Mouse (Mus musculus) lung, embryonic 16.5 days (tissue): Measurements from ENCODE around the gene Dut. TPM values are rescaled to one million over a fixed set of nuclear protein-coding genes. Genes with fewer than 3 reads are reported as not detected.

Source experiments
- ATAC-seq: fragments of 200-750 bp; cut with Nextera tagmentation; 2 replicates; pipeline ENCODE4 v1.8.0; 2017; ENCODE audit warnings: low read depth, mild to moderate bottlenecking, moderate library complexity
- H3K27ac ChIP-seq: fragments of 300-500 bp; sonication (generic); 2 replicates; pipeline ENCODE4 v1.5.1; 2014; ENCODE audit warnings: mild to moderate bottlenecking, control low read depth, low read length
- H3K27me3 ChIP-seq: fragments of 300-500 bp; sonication (generic); 2 replicates; pipeline ENCODE4 v1.6.1; 2014; ENCODE audit warnings: low read depth, low read length, mixed read lengths; ENCODE audit not compliant: control insufficient read depth, insufficient read depth
- H3K36me3 ChIP-seq: fragments of 300-500 bp; sonication (generic); 2 replicates; pipeline ENCODE4 v1.6.1; 2014; ENCODE audit warnings: low read length; ENCODE audit not compliant: control insufficient read depth, insufficient read depth
- H3K4me1 ChIP-seq: fragments of 300-500 bp; sonication (generic); replicated peaks from 2 replicates; pipeline ENCODE4 v1.6.1; 2014; ENCODE audit warnings: low read length, mixed read lengths; ENCODE audit not compliant: control insufficient read depth, insufficient read depth
- H3K4me2 ChIP-seq: fragments of 300-500 bp; sonication (generic); 2 replicates; pipeline ENCODE4 v1.6.1; 2014; ENCODE audit warnings: low read depth, low read length, control low read depth
- H3K4me3 ChIP-seq: fragments of 300-500 bp; sonication (generic); 2 replicates; pipeline ENCODE4 v1.5.1; 2014; ENCODE audit warnings: mild to moderate bottlenecking, low read length, control low read depth
- H3K9ac ChIP-seq: fragments of 300-500 bp; sonication (generic); 2 replicates; pipeline ENCODE4 v1.6.1; 2014; ENCODE audit warnings: low read length, control low read depth
- H3K9me3 ChIP-seq: fragments of 300-500 bp; sonication (generic); 2 replicates; pipeline ENCODE4 v1.6.1; 2016; ENCODE audit warnings: low read length; ENCODE audit not compliant: control insufficient read depth
- WGBS: fragments of 180-500 bp; shearing (Covaris S2); extraction: QIAGEN DNeasy Blood & Tissue Kit; methylation state at CpG from one replicate; pipeline ENCODE4 v1.1.7; 2014; 5-methylcytosine and 5-hydroxymethylcytosine counted together
- polyA plus RNA-seq: library from polyadenylated mRNA; unstranded; fragments of >200 nt; fragmentation: Nextera tagmentation; extraction: Ambion mirVana; gene quantifications from 2 replicates; pipeline ENCODE4 v1.2.1, GENCODE M21; 2015

Gene Dut
- polyA plus RNA-seq, result 148 and 152 TPM in 2 replicates

DNA sequence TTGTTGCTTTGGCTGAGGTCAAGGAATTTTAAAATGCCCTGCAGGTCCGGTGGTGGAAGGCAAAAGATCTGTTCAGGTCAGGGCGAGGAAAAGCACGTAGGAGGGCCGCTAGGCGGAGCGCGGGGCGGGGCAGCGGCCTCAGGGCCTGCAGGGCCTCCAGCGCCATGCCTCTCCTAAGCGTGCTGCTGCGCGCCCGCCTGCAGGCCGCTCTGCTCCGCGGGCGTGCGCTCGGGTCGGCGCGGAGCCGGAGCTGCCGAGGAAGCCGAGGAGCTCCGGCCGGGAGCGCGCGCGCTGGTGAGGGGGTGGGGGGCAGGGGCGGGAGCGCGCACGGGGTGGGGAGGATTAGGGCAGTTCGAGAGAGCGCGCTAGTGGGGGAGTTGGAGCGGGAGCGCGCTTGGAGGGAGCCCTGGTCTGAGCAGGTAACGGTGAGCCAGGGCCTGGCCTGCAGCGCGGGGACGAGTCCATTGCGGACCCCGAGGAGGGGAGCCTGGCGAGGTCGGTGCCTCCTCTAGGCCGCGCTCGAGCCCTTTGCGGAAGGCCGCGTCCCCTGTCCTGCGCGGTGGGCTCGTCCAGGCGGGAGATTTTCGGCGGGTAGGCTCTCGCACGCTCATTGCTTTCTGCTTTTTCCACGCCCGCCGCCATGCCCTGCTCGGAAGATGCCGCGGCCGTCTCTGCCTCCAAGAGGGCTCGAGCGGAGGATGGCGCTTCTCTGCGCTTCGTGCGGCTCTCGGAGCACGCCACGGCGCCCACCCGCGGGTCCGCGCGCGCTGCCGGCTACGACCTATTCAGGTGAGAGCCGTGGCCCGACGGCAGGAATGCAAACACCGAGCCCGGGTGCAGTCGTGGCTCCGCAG, at the start of gene Dut:
Dut (plus strand) TSS at position 83 of the 854 bp plus-strand sequence.
- ATAC-seq, result peak; percentile 99
- Histone ChIP-seq H3K27ac (peak within 1 kb of the TSS; percentile 96), H3K4me3 (peak within 1 kb of the TSS; percentile 86), H3K9ac (peak within 1 kb of the TSS; percentile 88), H3K36me3 (peaks cover 15% of the 10 kb centered on the region; the same call in 1 of the 2 replicates), H3K27me3 (no peaks in the 10 kb centered on the region), H3K4me1 (peaks cover 24% of the 10 kb centered on the region), H3K4me2 (peak within 1 kb of the TSS; percentile 76), H3K9me3 (no peaks in the 10 kb centered on the region)
- WGBS, result under 1% methylated on average over 94 of the region's 96 CpGs

DNA sequence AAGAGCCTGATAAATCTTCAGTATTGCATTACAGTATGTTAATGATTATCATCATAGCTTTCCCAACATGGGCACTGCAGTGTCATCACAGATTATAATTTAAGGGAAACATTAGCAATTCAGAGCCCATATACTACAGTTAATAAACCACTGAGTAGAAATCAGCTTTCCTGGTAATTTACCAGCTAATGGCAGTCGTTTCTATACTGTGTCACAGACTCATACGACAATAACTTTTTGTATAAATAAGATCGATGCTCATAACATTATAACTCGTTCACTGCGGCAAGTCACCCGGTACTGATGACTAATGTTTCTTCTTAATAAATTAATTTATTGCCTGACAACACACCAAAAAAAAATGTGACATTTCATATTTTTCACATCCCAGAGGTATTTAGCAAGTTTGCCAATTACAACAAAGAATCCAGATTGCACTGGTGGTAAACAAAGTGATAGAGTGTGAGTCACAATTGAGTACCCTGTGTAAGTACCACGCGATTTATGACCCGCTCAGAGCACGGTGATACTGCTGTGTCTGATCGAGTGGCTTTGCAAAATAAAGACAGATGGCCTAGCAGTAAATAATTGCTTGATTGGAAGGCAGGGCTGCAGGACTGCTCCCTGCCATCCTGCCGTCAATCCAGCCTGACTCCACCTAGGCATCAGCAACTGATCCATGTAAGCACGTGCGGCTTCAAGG, 37.9 kb upstream of the Dut start:
- no peak overlapping the region for H3K27ac ChIP-seq
- WGBS, result 74% methylated on average over 14 of the region's 14 CpGs
- no peak overlapping the region for H3K4me2 ChIP-seq
- no peaks in the 10 kb centered on the region for H3K27me3 ChIP-seq
- no peaks in the 10 kb centered on the region for H3K9me3 ChIP-seq
- H3K4me1 ChIP-seq, result peaks cover 7% of the 10 kb centered on the region; the same call in 1 of the 2 replicates
- no peaks in the 10 kb centered on the region for H3K36me3 ChIP-seq
- no peak for ATAC-seq
- H3K4me3 ChIP-seq, result no peak overlapping the region
- H3K9ac ChIP-seq, result no peak overlapping the region

DNA sequence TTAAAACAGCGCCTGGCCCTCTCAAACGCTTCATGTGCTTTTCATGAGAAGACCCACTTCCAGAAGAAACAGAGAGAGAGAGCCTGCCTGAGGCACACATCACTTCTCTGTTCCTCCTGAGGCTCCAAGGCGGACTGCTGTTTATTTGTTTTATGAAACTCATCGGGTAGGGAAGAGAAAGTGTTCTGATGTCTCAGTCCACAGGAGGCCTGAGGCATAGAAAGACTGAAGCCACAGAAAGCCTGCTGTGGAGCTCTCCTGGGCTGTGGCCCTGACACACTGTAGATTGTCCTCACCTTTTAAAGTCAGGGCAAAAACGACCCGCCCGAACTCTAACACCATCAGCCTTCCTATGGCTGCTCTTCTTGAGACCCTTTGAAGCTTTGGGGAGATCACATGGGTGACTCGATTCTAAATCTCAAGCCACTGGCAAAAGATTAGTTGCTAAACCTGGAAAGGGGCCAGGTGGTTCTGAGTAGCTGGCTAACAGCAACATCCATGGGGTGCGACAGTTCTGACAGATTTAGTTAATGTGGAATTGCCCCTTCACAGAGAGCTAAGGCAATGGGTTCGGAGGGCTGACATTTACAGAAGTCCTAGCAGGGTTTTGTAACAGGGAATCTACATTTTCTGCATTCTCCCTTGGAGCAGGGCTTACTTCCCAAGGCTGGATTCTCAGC, 35.0 kb upstream of the Dut start:
- Histone ChIP-seq H3K27ac (no peak overlapping the region), H3K4me2 (no peak overlapping the region), H3K9ac (no peak overlapping the region), H3K4me1 (peaks cover 7% of the 10 kb centered on the region; the same call in 1 of the 2 replicates), H3K27me3 (no peaks in the 10 kb centered on the region), H3K4me3 (no peak overlapping the region), H3K36me3 (no peaks in the 10 kb centered on the region), H3K9me3 (no peaks in the 10 kb centered on the region)
- ATAC-seq, result peak; percentile 36; the same call in 1 of the 2 replicates
- 40% methylated on average over 10 of the region's 10 CpGs for WGBS

DNA sequence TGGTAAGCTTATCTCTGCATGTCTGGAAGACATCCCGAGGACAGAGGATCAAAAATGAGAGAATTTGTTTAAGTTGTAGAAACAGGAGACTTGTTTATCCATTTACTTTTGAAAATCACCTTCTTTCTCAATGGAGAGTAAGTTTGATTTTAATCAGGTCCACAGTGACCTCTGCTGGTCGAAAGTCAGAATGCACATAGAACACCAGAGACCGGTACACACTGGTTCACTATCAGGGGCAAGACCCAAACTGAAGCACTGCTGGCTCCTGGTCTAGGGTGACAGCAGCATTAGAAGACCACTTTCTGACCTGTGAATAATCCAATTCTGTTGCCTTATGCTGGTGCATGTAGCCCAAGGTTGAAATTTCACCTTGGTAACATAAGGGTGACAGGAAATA, 32.4 kb upstream of the Dut start:
- ATAC-seq, result no peak; the same call in 1 of the 2 replicates
- Histone ChIP-seq H3K9ac (no peak overlapping the region), H3K4me3 (no peak overlapping the region)

DNA sequence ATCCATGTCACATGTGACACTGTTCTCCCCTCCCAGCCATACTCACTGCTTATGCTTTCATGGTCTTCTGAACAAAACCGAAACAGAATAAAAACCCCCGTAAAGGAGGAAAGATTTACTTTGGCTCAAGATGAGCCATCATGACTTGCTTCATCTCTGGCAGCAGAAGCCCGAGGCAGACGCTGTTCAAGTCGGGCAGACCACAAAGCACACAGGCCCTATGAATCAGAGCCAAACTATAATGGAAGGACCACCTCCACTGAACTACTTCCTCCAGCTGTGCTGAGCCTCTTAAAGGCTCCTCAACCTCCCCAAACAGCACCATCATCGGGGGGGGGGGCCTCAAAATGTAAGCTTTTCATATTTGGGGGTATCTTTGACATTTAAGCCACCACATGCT, 29.7 kb upstream of the Dut start:
- WGBS, result 63% methylated on average over 6 of the region's 6 CpGs

More for the DNA sequence above, 32.4 kb upstream of the Dut start:
- peaks cover 7% of the 10 kb centered on the region; the same call in 1 of the 2 replicates for H3K4me1 ChIP-seq
- under 1% methylated on average over 3 of the region's 3 CpGs for WGBS
- H3K36me3 ChIP-seq, result no peaks in the 10 kb centered on the region
- no peak overlapping the region for H3K27ac ChIP-seq
- H3K9me3 ChIP-seq, result no peaks in the 10 kb centered on the region
- no peaks in the 10 kb centered on the region for H3K27me3 ChIP-seq
- no peak overlapping the region for H3K4me2 ChIP-seq

DNA sequence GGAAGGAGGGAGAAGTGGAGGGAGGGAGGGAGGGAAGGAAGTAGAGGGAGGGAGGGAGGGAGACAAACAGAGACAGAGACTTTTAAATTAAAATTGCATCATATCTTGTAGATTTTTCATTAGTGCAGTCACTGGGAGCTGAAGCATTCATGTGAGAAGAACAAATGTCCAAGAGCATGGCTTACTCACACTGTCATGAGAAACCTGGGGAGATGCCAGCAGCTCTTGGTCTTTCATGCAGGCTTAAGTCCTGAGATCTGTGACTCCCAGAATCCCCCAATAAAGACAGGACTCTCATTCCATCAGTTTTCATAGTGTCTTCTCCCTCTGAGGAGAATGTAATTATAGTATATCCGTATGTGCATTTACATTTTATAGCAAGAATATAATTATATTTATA, 28.4 kb upstream of the Dut start:
- H3K27me3 ChIP-seq, result no peaks in the 10 kb centered on the region
- H3K4me2 ChIP-seq, result no peak overlapping the region
- 80% methylated on average over 1 of the region's 1 CpGs for WGBS
- H3K4me1 ChIP-seq, result no peaks in the 10 kb centered on the region
- ATAC-seq, result no peak
- no peak overlapping the region for H3K4me3 ChIP-seq
- no peak overlapping the region for H3K27ac ChIP-seq
- H3K9ac ChIP-seq, result no peak overlapping the region
- H3K9me3 ChIP-seq, result no peaks in the 10 kb centered on the region
- no peaks in the 10 kb centered on the region for H3K36me3 ChIP-seq

More for the DNA sequence above, 29.7 kb upstream of the Dut start:
- no peak overlapping the region for H3K27ac ChIP-seq
- ATAC-seq, result no peak
- no peak overlapping the region for H3K4me2 ChIP-seq
- no peaks in the 10 kb centered on the region for H3K36me3 ChIP-seq
- H3K27me3 ChIP-seq, result no peaks in the 10 kb centered on the region
- H3K9me3 ChIP-seq, result no peaks in the 10 kb centered on the region
- H3K4me1 ChIP-seq, result no peaks in the 10 kb centered on the region
- H3K4me3 ChIP-seq, result no peak overlapping the region
- no peak overlapping the region for H3K9ac ChIP-seq

DNA sequence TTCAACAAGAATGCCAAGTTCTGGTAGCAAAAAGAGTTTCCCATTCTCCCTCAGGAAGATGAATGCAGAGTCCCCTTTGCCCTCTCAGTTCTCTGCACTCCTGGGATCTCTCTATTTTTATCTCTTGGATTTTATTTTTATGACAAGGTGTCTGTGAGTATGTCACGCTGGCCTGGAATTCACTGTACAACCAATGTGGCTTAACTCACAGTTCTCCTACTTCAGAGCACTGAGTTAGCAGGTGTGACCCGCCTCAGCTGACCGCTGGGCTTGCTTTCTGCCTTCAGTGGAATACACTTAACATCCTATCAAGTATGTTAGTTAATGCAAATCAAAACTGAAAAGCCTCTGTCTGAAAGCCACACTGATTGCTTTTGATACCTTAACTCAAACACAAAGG, 27.7 kb upstream of the Dut start:
- WGBS, result 50% methylated on average over 3 of the region's 3 CpGs
- H3K9ac ChIP-seq, result no peak overlapping the region

DNA sequence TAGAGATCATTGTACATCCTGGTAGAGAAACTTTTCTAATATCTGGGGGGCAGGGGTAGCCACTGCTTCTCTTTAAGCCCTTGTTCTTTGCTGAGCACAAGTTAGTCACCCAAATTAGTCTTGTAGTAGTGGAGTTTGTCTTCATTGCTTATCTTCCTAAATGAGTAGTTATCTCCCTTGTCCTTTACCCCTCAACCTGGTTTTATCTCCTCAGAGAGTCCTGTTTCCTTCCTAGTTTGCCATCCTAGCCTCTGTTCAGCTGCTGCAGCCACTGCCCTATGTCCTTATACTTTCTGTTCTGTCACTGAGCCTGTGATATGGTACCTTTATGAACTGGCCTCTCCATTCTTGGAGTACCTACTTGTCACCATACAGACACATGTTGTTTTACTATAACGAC, 25.3 kb upstream of the Dut start:
- Histone ChIP-seq H3K4me3 (no peak overlapping the region), H3K4me1 (no peaks in the 10 kb centered on the region), H3K4me2 (no peak overlapping the region), H3K27me3 (no peaks in the 10 kb centered on the region), H3K9me3 (no peaks in the 10 kb centered on the region), H3K36me3 (no peaks in the 10 kb centered on the region), H3K27ac (no peak overlapping the region), H3K9ac (no peak overlapping the region)
- WGBS, result 72% methylated on average over 1 of the region's 1 CpGs
- ATAC-seq, result no peak

More for the DNA sequence above, 27.7 kb upstream of the Dut start:
- Histone ChIP-seq H3K9me3 (no peaks in the 10 kb centered on the region), H3K27ac (no peak overlapping the region), H3K4me3 (no peak overlapping the region), H3K4me1 (no peaks in the 10 kb centered on the region), H3K4me2 (no peak overlapping the region), H3K27me3 (no peaks in the 10 kb centered on the region), H3K36me3 (no peaks in the 10 kb centered on the region)
- ATAC-seq, result no peak
